Mouse (Mus musculus) T-helper 2 cell (primary cell): ENCODE data around the gene Tmco1.

Experiments
- in situ Hi-C: fragments of 300-600 bp; cut with MboI, MseI; formaldehyde crosslinking; loops from one replicate; pipeline ENCODE4 v1.15.1; 2025; ENCODE audit warnings: high pct_unique_total_duplicates

Tmco1 gene

DNA sequence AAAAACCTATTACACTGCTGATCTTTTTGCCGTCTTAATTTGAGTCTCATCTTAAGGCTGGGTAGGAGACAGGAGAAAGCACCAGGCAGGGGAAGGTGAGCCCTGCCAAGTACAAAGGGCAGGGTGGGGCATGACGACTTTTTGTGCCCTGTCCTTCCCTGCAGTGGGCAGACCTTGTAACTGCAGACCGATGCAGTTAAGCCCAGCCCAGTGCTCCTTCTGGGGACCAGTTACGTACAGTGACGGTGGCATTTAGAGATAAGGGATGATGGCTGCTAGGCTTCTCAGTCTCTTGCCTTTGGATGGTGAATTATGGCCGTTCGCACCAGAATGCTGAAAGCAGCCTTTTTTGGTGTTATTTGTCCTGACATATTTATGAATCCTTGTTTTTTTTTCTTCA is 60.3 kb downstream of the Tmco1 start:
- in situ Hi-C loops, result no loop called here

DNA sequence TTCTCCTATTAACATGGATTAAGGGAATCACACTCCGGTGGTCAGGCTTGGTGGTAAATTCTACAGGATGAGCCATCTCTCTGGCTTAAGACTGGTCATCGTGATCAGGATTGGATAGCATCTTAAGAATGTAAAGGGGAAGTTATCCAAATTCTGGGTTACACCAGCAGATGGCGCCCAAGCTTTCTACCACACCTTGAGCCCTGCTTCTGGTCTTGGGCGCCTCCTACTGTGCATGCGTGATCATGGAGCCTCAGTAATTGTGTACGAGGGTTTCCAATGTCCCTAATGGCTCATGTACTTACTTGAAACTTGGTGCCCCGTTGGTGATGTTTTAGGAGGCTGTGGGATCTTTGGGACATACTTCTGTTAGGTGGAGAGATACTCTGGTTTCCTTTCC is 61.7 kb downstream of the Tmco1 start:
- in situ Hi-C loops, result no loop called here

GRCm38 (mm10) chr1:167372739-167373138 is 64.6 kb downstream of the Tmco1 start:
- in situ Hi-C loops, result no loop called here

DNA sequence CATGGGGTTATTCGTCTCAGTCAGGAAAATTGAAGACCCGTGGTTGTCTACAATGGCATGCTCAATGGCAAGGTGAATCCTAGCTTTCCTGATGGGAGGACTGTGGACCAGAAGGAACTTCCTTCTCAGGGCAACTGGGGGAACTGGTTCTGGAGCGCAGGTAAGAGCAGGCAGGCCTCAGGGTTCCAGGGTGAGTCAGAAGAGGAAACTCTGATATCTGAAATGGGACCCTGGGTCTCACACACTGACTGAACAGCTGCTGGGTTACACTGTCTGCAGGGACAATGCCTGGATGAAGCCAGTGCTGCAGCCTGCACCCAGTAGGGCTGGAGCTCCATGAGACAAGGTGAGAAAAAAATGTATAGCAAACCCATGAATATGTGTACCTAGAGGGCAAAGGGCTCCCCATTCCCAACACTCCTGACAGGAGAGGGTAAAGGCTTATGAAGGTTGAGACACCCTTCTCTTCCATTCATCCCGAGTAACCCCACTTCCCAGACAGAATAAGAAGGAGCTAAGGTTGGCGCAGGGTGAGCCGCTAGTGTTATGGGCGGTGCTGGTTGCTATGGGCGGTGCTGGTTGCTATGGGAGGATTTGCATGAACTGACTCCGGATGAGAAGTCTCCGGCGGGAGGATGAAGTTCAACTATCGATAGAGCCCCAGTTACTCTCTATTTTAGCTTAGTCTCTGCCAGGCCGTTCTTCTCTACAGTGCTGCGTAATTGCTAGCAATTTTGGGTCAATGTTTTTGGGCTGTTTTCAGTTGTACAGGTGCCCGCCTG is 66.0 kb downstream of the Tmco1 start:
- in situ Hi-C loops, result no loop called here

DNA sequence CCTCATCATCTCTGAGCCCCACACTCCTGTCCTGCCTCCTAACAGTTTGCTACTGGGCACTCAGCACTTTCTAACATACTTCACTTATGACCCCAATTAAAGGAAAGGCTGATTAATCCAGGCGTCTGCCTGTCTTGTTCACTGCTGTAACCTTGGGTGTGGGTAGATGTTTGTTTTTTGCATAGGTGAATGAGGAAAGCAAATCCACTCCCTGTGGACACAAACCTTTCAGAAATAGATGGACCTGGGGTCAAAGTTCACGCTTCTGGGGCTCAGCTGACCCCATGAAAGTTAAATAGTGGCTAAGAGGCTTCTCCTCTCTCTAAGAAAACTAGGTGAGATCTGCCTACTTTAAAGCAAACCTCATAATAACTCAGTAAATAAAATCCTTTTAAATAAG is 66.8 kb downstream of the Tmco1 start:
- in situ Hi-C loops, result no loop called here

GRCm38 (mm10) chr1:167378019-167378418 is 69.8 kb downstream of the Tmco1 start:
- in situ Hi-C loops, result no loop called here

GRCm38 (mm10) chr1:167379751-167380150 is 71.6 kb downstream of the Tmco1 start:
- in situ Hi-C loops, result no loop called here

GRCm38 (mm10) chr1:167380223-167380622 is 72.0 kb downstream of the Tmco1 start:
- in situ Hi-C loops, result no loop called here

GRCm38 (mm10) chr1:167381050-167382015 is 73.2 kb downstream of the Tmco1 start:
- in situ Hi-C loops, result no loop called here

DNA sequence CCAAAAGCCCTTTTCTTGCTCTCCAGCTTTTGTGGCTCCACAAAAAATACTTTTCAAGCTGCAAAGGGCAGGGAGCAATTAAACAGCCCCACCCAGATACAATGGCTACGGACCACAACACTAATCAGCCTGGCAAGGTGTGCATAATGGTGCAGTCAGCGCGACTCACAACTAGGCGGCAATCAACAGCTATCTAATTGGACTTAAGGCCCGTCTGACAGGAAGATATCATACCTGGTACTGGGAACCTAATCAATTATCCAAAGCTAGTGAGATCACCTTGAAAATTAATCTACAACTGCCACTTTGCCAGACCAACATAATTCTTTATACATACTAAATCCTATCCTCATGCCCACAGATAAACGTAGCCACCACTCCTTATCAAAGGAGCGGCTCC is 74.1 kb downstream of the Tmco1 start:
- in situ Hi-C loops, result no loop called here

- in situ Hi-C loops, result no loop called here
These were observed 74.6 kb downstream of the Tmco1 start for GRCm38 (mm10) chr1:167382763-167383162.

DNA sequence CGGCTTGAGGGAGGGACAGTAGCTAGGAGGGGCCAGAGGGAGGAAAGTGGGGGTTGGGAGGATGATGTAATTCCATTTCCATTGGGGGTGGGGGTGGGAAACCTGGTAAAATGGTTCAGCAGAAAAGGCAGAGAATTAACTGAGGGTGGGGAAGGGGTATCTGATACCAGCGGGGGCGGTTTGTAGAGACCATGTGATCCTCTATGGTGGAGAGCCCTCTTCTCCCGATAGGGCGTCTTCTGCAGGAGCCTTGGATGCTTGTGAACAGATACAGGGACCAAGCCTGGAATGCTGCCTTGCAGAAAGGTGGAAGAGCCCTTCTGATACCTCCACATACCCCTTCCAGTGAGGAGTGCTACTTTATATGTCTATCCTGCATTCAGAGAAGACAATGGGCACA is 75.0 kb downstream of the Tmco1 start:
- in situ Hi-C loops, result no loop called here
